Mouse (Mus musculus) E14TG2a.4 (cell line): ENCODE measurements around the gene Fxyd6.

Experiments used
- CTCF ChIP-seq: conservative IDR thresholded peaks from 2 replicates; pipeline ENCODE4 v1.5.1; 2014; ENCODE audit warnings: low read length
- NANOG ChIP-seq: IDR thresholded peaks from 2 replicates; pipeline ENCODE4 v1.6.1; 2014; ENCODE audit warnings: borderline replicate concordance, low read length, mixed read lengths
- POU5F1 ChIP-seq: IDR thresholded peaks from 2 replicates; pipeline ENCODE4 v1.6.1; 2014; ENCODE audit warnings: low read length, borderline replicate concordance

DNA sequence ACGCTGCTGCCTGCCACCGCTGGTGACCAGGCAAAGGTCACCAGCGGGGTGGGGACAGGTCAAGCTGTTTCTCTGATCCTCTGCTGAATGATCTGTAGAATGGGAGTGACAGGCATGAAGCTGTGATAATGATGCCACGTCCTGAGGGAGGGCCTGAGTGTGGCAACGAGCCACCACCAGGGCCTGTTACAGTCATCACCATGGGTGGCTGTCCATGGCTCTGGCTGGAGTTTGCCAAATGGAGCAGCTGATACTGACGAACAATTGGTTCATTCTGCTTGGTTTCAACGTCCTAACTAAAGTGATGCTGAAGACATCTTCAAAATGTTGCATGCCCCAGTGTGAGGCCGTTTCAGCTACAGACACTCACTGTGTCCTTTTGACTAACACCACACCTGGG is 48.3 kb downstream of the Fxyd6 start:
- TF ChIP-seq CTCF, result no peak
- TF ChIP-seq NANOG, result no peak
- TF ChIP-seq POU5F1, result no peak
